Mouse (Mus musculus) erythroblast, adult 5-6 weeks (primary cell): Measurements from ENCODE around the gene Cadm4. TPM values are rescaled to one million over a fixed set of nuclear protein-coding genes. Genes with fewer than 3 reads are reported as not detected.

ENCODE experiments used
- ATAC-seq: replicated peaks from 2 replicates; pipeline ENCODE4 v1.8.0; 2016; ENCODE audit warnings: moderate number of reproducible peaks, mild to moderate bottlenecking, moderate TSS enrichment, inconsistent platforms; ENCODE audit not compliant: poor library complexity, low FRiP score, severe bottlenecking
- total RNA-seq, 2 experiments: library from RNA; stranded (forward) in 1 of 2; stranded (reverse) in 1 of 2; fragments of 150-400 nt in 1 of 2; fragments of 200-764, 138-1000 nt in 1 of 2; gene quantifications; 2 replicates each; pipeline versions ENCODE4 v1.2.3 to v1.2.4; 2015 to 2017; ENCODE audit warnings: low replicate concordance in 2 of 2

The Cadm4 gene
- total RNA-seq (2015; ENCODE audit: low replicate concordance) (not detected in 2 replicates), total RNA-seq (2017; ENCODE audit: low replicate concordance) (0.77 TPM in 1 of 2 replicates, not detected in the other)

GRCm38 (mm10) chr7:24481474-24482207 is at the start of gene Cadm4:
Cadm4 (plus strand) TSS chr7:24482023.
- ATAC-seq: 0 out of 2 replicates have a peak, but pooled peaks have one; percentile 22

DNA sequence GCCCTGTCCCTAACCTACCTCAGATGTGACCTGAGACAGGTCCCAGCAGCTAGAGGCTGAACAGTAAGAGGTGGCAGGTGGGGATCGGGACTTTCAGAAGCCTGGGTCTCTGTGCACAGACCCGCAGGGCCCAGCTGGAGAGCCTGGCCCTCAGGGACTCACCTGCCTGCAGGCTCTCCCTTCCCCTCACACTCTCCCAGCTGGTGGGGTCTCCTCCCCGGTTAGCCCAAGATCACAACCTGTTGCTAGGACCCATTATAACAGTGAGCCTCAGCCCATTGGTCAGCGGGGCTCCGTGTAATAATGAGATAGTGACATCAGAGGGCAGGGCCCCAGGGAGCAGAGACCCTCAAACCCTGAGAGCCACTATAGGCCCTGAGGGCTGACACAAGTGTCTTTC is 46.5 kb upstream of the Cadm4 start:
- ATAC-seq: no peak

- ATAC-seq: no peak
Measured at GRCm38 (mm10) chr7:24437981-24438380, 43.8 kb upstream of the Cadm4 start.

GRCm38 (mm10) chr7:24439191-24439590 is 42.6 kb upstream of the Cadm4 start:
- no peak for ATAC-seq

- no peak for ATAC-seq
Measured at GRCm38 (mm10) chr7:24439891-24440290, 41.9 kb upstream of the Cadm4 start.

DNA sequence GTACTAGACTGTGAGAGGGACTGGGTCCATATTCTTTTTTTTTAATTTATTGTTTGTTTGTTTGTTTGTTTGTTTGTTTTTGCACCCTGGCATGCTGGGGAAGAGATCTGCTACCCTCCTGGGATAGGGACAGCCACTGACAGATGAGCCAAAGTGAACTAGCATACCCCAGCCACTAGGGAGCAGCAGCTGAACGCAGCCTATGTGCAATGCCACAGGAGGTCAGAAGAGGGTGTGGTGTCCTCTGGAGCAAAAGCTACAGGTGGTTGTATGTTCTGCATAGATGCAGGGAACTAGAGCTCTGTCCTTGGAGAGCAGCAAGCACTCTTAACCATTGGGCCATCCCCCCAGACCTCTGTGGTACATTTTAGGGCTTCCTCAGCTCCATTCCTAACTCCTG is 40.0 kb upstream of the Cadm4 start:
- peak; percentile 85 for ATAC-seq

GRCm38 (mm10) chr7:24442313-24442712 is 39.5 kb upstream of the Cadm4 start:
- no peak for ATAC-seq

- no peak for ATAC-seq
Measured at GRCm38 (mm10) chr7:24445266-24445926, 36.4 kb upstream of the Cadm4 start.

DNA sequence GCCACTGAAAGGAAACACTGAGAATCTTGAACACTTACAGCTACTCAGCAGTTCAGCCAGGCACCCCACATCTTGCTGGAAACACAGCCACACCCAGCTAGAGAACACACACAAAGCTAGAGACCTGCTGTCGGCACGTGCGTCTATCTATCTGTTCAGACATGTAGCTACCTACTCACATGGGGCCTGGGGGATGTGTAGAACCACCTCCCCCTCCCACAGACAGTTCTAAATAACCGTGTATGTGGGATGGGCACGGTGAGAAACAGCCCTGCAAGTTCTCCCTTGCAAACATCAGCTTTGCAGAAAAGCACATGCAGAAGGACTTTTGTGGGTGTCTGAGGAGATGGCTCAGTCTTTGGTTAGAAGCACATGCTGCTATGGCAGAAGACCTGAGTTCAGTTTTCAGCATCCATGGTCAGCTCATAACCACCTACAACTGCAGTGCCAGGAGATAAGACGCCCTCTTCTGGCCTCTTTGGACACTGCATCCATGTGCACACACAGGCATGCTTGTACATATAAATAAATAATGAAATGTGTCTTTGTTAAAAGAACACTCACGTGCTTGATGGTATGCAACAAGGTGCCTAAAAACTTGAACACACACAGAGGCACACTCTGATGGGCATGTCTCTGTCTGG is 35.0 kb upstream of the Cadm4 start:
- ATAC-seq: no peak

- ATAC-seq: peak; percentile 57; the same call in 1 of the 2 replicates
Measured at GRCm38 (mm10) chr7:24448782-24449517, 32.9 kb upstream of the Cadm4 start.

DNA sequence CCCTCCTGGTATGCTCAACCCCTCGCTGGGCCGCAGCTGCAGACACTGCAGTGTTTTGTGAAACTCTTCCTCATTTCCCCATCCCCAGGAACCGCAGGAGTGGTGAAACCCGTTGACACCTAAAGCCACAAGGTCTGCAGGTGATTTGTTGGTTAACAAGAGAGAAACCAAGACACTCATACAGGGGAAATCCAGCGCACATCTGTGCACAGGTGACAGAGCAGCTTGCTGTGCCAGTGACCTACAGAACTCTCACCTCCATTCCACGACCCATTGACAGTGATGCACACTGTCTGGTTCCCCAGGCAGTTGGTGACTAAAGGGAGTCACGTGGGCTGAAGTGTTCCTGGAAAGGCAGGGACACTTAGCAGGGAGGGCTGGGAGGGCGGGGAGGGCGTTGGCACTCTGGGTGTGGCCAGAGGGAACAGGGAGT is 31.2 kb upstream of the Cadm4 start:
- ATAC-seq: no peak

DNA sequence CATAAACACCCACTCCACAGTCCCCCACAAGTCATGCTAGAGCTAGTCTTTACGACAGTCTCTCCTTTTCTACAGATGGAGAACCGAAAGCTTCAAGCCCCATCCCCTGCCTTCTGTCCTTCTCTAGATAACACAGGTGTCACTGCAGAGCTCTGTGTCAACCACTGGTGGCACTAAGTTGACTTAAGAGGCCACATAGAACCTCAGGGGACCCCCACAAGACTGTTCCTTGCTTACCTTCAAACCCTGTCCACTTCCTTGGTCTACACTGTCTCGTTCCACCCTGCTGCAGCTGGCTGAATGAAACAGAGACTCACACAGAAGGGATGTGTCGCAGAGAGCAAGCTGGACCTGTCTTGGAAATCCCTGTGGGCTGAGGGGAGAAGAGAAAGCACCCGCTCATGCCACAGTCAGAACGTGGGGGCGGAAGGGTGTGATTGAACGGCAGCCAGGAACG is 29.9 kb upstream of the Cadm4 start, which contains the start of gene Irgc1:
TSS of gene Irgc1 (minus strand) at position 443 of the 457 bp plus-strand sequence.
- ATAC-seq: no peak

- ATAC-seq: no peak
Measured at GRCm38 (mm10) chr7:24454199-24454598, 27.6 kb upstream of the Cadm4 start.

DNA sequence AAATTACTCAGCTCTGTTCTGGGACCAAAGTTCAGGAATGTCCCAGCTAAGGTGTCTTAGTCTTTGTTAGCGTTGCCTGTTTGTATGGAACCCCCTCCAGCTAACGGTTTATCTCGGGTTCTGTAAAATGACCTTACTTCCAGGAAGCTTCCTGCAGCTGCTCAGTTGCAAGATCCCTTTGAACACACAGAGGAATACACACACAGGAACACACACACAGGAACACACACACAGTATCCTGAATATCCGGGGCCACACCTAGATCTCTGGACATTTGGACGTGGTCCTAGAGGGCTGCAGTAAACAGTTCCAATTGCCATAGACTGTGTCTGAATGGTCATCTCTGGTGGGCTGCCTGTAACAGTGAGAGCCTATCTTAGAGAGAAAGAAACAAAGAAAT is 26.1 kb upstream of the Cadm4 start:
- no peak for ATAC-seq

DNA sequence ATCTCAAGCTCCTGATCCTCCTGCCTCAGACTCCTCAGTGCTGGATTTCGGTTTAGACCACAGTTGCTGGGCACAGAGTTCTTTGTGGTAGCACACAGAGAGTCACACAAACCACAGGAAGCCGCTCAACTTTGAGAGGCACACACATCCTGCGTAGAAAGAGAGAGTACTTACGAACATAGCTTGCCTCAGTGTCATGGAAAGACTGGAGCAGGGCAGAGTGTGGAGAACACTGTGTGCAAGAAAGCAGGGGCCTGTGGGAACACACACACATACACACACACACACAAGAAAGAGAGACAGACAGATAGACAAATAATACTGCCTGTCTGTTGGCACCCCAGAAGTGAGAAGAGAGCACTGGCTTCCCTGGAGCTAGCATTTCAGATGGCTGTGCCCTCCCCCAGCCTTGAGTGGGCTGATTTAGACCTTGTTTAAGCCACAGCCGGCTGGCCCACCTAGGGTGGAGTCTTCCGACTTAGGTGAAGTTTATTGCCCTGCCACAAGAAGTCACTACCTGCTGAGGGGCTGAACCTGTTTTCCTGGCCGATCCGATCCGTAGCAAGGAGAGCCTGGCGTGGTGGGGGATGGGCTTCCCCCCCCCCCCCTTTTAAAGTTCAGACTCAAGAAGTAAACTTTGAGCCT is 24.0 kb upstream of the Cadm4 start:
- ATAC-seq: no peak

DNA sequence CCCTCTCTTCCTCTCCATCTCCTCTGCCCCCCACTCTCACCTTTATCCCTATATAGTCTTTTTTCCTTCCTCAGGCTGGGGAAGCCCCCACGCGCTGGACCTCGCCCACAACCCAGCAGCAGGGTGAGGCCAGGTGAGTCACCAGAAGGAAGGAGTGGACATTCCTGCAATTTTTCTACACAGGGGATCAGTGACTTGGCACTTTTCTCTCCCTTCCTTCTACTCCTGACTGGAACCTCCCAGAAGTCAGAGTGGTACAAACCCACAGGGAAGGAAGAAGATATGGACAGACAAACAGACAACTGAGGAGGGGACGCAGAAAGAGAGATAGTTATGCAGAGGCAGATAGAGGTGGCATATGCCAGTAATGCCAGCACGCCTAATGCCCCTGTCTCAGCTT is 22.4 kb upstream of the Cadm4 start:
- no peak for ATAC-seq

DNA sequence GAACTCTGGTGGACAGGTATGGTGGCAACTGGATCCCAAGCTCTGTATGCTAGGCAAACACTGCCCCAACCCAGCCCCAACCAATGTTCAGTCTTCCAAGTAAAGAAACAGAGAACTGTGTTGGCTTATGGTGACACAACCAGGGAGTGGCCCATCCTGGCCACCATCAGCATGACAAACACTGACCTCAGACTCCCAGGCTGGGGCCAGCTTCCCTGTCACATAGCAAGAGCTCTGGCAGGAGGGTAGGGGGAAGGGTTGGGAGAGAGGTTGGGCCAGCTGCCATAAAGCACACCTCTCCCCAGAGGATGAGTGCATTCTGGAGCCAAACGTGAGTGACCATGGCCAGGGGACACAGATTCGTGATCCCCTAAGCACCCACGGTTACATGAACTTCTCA is 22.0 kb upstream of the Cadm4 start:
- no peak for ATAC-seq

DNA sequence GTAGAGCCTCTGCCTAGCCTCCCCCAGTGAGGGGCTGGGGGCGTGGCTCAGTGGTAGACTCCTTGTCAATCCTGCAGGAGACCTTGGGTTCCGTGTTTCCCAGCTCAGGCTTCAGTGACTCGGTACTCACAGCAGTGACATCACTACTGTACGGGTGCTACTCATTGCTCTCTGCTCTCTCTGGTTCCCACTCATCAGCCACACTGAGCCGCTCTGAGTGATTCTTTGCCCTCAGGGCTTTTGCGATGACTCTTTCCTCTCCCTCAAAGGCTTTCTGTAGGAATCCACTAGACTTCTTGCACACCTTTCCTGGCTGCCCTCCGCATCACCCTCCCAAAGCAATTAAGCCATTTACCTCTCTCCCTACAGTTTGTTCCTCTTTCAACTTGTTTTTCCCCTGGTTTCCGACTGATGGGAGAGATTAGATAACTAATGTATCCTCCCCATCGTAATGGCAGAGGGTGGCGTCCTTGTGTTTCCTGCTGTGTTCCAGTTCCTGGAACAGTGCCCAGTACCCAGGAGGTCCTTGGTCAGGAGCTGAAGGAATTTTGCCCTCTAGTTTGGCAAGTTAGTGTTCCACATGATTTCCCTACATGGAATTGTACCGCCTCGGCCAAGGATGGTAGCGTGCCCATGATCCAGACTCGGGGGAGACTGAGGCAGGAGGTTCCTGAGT is 20.3 kb upstream of the Cadm4 start:
- ATAC-seq: no peak
